Mouse (Mus musculus): ENCODE results near the gene Tcea3. TPM values are rescaled to one million over a fixed set of nuclear protein-coding genes. Genes with fewer than 3 reads are reported as not detected.
A peak's percentile ranks its signal among the peaks of the same experiment; 100 is the strongest.

Tcea3 gene
- total RNA-seq (2014; fragmentation: Nextera tagmentation) (not detected in 2 replicates), total RNA-seq (2017) (not detected in 2 replicates)

DNA sequence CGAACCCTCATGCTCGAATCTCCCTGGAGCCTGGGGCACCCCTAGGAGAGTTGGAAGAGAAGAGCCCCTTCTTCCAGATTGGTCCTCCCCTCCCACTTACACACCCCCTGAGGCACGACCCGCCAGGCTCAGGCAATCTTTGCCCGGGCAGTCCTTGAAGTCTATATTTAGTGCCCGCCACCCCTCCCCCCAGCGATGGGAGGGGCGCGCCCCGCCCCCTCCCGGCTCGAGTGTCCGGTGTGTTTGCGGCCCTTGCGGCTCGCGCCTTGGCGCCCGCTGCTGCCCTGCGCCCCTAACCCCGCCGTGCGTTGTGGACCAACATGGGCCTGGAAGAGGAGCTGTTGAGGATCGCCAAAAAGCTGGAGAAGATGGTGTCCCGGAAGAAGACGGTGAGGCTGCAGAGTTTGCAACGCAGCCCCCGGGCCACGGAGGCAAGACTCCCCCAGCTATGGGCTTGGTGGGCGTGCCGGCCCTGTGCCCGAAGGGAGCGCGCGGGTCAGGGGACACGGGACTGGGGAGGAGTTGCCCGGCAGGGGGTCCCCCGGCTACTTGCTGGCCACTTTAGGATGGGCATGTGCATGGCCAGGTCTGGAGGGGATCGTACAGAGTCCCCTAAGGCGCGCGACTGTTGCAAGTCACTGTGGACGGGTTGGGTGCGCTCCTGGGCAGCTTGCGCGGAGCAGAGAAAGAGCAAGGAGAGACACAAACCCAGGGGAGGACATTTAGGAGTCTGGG, at the start of gene Tcea3:
TSS of gene Tcea3 (plus strand) at position 1 of the 735 bp plus-strand sequence.
- no peak for ATAC-seq (replicated peaks; ENCODE audit: poor library complexity, severe bottlenecking)

DNA sequence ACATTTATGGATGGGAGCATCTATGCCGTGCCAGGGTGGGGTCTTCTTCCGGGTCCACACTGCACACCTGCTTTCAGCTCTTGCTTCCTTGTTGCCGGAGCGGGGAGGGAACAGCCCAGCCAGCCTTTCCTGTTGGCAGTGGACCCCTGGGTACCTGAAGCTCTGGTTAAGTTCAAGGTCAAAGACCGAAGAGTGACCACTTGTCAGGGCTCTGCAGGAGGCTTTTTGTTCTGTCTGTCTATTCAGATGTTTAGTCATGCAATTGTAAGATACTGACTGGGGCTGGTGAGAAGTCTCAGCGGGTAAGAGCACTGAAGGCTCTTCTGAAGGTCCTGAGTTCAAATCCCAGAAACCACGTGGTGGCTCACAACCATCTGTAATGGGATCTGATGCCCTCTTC, 48.7 kb upstream of the Tcea3 start:
- no peak for ATAC-seq (replicated peaks; ENCODE audit: poor library complexity, severe bottlenecking)

DNA sequence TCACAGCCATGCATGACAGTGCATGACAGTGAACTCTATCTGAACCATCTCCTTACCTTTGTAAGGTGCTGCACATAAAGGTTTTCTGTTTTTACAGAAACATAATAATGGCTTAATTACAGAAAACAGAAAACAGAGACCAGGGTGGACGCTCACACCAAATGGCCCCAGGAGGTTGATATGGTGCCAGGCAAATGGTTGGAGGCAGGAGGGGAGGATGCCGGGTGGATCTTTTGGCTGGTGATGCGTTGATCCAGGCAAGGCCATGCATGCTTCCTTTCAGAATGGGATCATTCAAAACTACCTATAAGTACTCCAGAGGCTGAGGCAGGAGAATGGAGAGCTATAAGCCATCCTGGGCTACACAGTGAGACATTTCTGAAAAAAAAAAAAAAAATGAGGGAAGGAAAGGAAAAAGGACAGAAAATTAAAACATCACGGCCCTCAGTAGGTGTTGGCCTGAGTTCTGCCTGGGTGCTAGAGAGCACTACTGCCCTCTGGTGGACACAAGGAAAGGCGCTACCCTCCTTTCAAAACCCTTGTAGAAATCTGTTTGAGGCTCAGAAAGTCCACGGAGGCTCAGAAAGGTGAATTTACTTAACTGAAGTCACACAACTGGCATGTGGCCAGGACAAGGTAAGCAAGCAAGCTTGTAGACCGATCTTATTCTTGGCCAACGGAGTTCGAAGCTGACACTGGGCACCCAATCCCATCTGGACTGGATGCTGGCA, 47.8 kb upstream of the Tcea3 start:
- peak; percentile 71; the same call in 1 of the 2 replicates for ATAC-seq (replicated peaks; ENCODE audit: poor library complexity, severe bottlenecking)

DNA sequence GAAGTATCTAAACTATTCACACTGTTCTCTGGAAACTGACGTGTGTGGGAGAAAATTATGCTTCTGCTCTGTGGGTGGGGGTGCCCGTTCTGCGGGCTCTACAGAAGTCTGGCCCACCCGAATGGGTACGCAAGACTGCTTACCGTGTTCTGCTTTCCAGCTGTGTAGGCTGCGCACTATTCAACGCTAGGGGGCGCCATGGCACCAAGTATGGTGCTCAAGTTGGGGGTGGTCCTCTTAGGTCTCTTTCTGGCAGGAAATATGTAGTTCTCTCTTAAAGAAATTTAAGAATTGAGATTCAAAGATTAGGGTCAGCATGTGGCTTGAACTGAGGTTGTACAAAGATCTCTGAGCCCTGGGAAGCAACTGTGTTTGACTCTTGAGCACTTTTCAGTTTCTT, 45.0 kb upstream of the Tcea3 start:
- peak; percentile 31; the same call in 1 of the 2 replicates for ATAC-seq (replicated peaks; ENCODE audit: poor library complexity, severe bottlenecking)

DNA sequence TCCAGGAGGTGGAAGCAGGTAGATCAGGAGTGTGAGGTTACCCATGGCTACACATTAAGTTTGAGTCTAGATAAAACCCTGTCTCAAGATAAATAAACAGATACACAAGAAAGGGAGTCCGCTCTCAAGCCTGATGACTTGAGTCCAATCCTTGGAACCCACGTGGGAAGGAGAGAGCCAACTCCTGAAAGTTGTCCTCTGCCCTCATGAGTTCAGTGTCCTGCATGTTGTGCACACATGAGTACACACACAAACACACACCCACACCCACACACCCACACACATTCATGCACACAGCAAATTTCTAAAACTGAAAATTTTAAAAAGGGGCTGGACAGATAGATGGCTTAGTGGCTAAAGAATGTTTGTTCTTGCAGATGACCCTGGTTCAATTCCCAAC, 42.8 kb upstream of the Tcea3 start:
- ATAC-seq (replicated peaks; ENCODE audit: poor library complexity, severe bottlenecking) = no peak

DNA sequence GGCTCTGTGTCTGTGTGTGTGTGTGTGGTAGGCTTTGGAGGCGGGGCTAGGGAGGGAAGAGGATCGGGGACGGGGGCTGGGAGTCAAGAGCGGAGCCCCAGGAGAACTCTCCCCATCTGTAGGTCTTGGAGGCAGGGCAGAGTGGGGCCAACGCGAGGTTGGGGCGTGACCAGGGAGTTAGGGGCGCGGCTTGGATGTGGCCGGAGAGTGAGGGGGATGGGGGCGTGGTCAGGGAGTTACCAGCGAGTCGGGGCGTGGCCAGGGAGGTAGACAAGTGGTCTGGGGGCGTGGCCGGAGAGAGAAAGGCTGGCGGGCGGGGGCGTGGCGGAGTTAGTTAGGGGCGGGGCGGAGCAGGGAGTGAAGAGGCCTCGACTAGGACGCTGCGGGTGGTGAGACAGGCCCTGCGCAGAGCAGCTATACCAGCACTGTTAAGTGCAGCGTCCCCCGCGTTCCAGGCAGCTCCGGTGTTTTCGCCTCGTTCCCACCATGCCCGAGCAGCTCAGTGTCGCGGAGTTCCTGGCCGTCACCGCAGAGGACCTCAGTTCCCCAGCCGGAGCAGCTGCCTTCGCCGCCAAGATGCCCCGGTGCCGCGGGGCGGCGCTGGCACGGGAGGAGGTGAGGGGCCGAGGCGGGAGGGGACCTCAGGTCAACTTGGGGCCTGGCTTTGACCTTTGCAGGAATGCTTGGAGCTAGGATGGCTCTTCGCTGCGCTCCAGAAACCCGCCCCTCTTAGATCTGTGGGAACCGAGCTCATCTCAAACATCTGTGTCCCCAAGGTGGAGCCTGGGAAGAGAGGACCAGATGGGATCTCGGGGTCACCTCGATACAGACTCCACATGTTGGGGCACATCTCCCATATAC, 41.3 kb upstream of the Tcea3 start, which contains the start of gene Asap3:
TSS of gene Asap3 (plus strand) at position 333 of the 861 bp plus-strand sequence.
- peak; percentile 94 for ATAC-seq (replicated peaks; ENCODE audit: poor library complexity, severe bottlenecking)

DNA sequence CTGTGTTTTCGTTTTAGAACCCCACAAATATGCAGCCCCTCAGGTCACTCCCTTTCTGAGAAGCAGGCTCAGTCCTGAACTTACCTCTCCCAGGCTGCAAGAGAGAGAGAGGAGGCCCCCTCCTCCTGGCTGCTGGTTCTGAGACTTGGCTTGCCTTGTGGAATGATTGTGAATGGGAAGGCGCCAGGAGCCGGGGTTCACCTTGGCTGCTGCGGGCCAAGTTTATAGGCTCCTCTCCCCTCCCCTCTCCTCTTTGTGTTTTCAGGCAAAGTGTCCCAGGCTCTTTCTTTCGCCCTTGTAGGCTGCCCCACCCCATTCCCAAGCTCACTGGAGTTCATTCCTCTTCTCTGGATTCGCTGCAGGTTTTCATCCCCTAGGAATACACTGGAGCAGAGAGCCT, 40.6 kb upstream of the Tcea3 start:
- no peak for ATAC-seq (replicated peaks; ENCODE audit: poor library complexity, severe bottlenecking)

DNA sequence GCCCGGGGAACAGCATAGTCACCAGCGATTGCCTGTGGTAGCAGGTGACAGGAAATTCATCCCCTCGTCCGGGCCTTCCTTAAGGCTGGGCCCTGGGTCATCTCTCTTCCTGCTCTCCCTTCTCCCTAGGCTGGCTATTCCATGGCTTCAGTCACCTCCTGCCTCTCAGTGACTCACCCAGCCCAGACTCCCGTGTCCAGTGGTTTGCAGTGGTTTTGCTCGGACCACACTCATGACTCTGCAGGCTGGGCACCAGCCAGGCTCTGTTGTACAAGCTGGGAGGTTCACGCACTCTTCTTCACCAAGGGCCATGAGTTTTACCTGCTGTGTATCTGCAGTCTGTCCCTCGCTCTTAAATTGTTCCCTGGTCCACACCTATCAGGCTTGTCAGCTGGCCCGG, 36.6 kb upstream of the Tcea3 start:
- ATAC-seq (replicated peaks; ENCODE audit: poor library complexity, severe bottlenecking) = no peak

DNA sequence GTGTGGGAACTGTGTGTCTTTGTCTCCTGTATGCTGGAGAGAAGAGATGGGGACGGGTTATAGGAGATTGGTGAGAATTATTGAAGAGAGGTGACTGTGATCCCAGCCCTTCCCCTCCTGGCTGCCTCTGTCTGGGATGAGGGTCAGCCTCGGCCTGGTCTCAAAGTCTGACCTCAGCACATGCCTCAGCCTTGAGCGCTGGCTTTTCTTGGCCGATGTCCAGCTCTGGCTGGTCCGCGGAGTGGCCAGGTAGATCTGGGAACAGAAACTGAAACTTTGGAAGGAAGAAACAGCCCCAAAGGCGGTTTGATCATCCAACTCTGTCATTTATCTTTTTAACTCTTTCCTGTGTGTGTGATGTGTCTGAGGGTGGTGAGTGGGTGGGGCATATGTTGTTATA, 33.9 kb upstream of the Tcea3 start:
- no peak for ATAC-seq (replicated peaks; ENCODE audit: poor library complexity, severe bottlenecking)

DNA sequence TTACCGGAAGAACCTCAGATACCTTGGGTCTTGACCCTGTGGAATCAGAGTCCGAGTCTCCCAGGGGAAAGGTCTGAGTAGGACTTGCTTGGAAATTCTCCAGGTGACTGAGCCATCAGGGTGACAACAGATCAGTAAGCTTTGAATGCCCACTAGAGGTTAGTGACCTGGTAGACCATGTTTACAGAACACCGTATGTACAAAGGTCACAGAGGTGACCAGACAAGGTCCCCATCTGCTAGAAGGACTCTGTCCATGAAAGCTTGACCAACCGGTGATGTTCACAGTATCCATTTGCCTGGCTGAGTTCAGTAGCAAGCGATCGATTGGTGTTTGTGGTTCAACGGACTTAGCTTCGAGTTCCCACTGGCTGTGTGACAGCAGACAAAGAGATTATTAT, 32.7 kb upstream of the Tcea3 start:
- ATAC-seq (replicated peaks; ENCODE audit: poor library complexity, severe bottlenecking) = no peak

DNA sequence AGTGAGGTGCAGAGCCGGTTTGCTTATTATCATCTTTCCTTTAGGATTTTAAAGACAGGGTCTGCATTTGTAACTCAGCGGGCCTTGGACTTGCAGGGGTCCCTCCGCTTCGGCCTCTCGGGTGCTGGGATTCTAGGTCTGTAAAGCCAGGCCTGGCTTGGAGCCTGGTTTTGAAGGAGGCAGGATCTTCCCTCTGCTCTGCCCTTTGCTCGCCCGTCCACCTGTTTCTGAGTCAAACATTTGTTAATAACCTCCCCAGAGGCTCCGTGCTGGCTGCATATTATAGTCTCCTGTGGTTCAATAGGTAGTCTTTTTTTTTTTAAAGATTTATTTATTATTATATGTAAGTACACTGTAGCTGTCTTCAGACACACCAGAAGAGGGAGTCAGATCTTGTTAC, 32.0 kb upstream of the Tcea3 start:
- no peak for ATAC-seq (replicated peaks; ENCODE audit: poor library complexity, severe bottlenecking)

DNA sequence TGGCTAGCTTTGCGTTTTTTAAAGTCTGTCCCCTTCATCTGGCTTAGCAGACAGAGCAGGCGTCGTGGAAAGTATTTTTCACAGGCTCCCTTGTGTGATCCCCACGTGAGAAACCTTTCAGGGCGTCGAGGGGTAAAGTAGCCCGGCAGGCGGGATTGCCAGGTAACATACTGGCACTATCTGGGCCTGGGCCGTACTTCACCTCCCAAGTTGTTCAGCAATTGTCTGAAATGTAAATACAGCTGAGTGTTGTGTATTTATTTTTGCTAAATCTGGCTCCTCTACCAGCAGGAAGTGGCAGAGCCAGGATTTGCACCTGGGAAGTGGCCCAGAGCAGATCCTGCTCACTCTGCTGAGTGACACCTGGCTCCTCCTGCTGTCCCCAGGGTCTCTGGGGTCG, 30.5 kb upstream of the Tcea3 start:
- no peak for ATAC-seq (replicated peaks; ENCODE audit: poor library complexity, severe bottlenecking)

DNA sequence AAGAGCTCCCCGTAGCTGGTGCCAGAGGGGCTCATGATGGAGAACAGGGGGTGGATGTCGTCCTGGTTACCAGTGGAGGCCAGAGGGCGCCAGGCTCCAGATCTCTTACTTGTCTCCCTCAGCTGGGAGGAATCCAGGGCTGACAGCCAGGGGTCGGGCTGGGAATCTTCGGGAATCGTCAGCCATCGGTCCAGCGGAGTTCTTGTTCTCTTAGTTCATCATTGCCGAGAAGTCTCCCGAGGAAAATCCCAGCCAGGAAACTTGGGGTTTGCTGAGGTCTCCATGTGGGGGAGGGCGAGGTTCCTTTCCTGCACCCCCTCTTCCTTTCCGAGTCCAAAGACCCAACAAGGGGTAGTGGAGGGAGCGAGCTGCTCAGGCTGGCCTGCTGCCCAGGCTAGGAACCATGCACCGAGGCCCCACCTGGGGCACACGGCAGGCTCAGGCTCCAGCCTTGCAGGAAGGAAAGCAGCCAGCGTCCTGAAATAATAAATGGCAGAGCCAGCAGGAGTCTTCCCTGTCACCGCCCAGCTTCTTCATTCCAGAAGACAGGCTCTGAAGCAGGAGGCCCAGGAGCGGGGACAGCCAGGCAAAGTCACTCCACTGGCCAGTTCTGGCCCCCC, 28.8 kb upstream of the Tcea3 start:
- ATAC-seq (replicated peaks; ENCODE audit: poor library complexity, severe bottlenecking) = no peak

DNA sequence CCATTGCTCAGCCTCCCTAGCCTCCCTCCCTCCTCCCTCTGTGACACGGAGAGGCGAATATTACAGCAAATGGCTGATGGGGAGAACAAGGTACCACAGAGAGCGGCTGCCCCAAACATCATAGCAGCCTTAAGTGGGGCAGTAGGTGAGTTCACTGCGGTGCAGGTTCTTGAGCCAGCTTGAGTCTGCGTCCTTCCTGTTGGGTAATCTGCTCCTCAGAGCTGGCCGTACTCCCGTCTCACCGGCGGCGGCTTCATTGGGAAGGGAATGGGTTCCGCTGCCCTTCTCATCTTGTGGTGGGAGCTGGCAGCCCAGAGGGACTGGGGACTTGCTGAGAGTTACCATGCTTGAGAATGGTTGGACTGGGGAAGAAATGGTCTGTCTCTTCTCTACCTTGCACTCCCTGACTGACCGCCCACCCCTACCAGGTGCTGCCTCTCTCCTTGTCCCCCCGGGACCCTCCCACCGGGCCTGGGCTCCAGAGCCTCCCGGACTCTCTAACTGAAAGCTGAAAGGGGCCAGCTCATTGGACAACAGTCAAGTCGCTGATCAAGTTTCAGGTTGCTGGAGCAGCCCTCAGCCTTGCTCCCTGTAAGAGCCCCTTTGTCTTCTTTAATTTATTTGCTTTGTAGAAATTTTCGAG, 27.3 kb upstream of the Tcea3 start:
- 0 out of 2 replicates have a peak, but pooled peaks have one; percentile 40 for ATAC-seq (replicated peaks; ENCODE audit: poor library complexity, severe bottlenecking)

DNA sequence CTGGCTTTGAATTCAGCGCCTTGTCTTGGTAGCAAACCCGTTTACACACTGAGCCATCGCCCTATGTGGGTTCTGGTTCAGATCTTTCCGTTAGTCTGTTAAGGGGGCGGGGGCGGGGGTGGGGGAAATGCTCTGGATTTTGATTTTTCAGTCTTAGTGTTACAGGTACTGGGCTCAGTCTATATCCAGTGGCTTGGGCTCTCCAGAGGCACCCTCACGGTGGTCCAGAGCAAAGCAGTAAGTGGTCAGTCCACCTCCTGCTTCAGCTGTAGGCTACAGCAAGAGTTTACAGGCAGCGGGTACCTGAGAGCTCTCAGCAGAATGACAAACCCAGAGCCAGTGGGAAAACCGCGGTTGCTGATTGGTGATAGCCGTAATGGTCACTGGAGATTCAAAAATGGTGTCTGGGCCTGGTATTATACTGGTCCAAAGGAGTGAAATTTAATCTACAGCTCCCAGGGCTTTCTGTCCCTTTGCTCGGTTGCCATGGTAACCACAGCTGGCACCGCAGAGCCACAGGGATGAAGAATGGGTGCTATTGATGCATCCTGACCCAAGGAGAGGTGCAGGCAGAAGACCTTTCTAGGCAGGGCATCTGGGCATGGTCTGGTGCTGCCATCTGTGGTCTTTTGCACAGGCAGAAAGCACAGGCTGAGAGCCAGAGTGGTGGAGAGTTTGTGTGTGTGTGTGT, 23.8 kb upstream of the Tcea3 start:
- no peak for ATAC-seq (replicated peaks; ENCODE audit: poor library complexity, severe bottlenecking)

DNA sequence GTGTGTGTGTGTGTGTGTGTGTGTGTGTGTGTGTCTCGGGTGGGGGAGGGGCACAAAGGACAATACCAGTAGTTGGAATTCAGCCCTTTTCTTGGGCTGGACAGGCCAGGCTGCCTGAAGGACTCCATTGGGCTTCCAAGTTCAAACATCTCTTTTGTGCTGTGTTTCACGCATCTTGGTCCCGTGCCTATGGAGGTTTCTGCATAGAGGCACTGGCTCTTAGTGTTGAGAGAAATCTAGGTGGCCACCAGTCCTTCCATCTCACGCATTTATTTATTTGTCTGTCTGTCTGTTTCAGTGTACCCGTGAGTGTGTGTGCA, 23.3 kb upstream of the Tcea3 start:
- ATAC-seq (replicated peaks; ENCODE audit: poor library complexity, severe bottlenecking) = no peak

DNA sequence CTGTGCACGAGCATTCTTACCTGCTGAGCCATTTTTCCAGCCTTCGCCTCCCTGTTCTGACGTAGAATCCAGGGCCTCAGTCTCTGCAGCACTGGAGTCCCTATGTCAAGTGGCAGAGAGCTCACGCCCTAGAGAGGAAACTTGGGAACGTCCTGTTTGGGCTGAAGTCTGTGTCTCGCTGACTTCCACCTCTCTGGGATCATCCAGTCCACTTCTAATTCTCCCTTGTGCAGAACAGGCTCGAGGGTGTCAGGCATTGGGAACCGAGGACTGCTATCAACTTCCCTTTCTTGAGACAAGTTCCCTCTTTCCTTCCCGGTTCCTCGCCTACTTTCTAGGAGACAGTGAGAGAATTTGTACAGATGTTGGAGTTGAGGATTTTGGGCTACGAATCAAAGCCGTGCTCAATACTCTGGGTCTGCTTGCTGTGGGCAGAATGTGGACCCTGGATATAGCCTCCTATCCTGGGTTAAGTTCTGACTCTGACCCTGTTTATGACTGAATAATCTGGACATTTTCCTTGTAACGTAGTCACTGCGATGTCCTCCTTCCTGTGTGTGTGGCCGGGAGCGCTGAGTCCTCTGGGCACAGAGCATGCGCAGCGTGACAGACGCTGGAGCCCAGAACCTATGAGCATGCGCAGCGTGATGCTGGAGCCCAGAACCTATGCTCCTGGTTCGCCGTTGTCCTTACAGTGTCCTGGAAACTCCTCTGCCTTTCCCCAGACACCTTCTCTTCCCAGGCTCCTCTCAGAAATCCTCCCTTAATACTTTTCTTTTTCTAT, 22.7 kb upstream of the Tcea3 start:
- peak; percentile 58 for ATAC-seq (replicated peaks; ENCODE audit: poor library complexity, severe bottlenecking)

DNA sequence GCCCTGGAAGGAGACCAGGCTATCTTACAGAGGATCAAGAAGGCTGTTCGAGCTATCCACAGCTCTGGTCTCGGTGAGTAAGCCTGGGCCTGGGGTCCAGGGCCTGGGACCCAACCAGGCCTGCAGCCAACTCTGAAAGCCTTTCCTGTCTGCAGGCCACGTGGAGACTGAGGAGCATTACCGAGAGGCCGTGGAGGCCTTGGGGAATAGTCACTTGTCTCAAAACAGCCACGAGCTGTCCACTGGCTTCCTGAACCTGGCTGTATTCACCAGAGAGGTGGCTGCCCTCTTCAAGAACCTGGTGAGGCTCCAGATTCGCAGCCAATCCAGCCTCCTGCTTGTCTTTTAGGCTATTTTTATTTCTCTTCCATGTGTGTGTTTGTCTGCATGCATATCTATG, 20.1 kb upstream of the Tcea3 start:
- ATAC-seq (replicated peaks; ENCODE audit: poor library complexity, severe bottlenecking) = no peak

DNA sequence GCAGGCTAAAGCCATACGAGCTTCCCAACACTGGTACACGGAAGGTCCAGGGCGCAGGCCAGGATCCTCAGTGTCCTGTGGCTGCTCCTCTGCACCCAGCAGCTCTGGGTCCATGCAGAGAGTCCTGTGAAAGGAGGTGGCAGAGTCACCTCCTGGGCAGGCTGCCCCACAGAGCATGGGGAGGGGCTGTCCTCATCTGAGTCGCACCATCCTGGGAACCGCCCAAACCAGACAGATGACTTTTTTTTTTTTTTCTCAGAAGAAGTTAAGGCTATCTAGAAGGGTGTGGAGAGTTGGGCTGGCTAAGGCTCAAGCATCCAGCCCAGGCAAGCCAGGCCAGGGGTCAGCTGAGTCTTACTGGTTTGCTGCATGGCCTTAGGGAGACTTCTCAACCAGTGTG, 18.9 kb upstream of the Tcea3 start:
- no peak for ATAC-seq (replicated peaks; ENCODE audit: poor library complexity, severe bottlenecking)
